In genomic region chr9:114699262-114699661, GRCm38 (mm10) we compare ENCODE assay signal across 16 mouse cellular contexts. TPM values are rescaled to one million over a fixed set of nuclear protein-coding genes. Genes with fewer than 3 reads are reported as not detected.
A peak's percentile ranks its signal among the peaks of the same experiment; 100 is the strongest.
DNase-seq lines count a peak whose midpoint lies in the region; ATAC-seq lines count a peak whose summit lies in the region.
"Had no signal": no experiment of that assay in that cellular context is flagged by ENCODE, and none has a peak within 500 bp of the region (broad histone marks: within the 10 kb centered on the region; RNA-seq: fewer than 3 reads in every experiment).

No protein-coding gene starts in this region.

- intact Hi-C loops in heart, postnatal 36 days (cut with DNase I) = no loop called here
- intact Hi-C loops in heart, postnatal 14 days (cut with DNase I) = no loop called here
- intact Hi-C loops in heart, postnatal 25 days (cut with DNase I) = no loop called here

- DNase-seq in cerebellum, adult 9-10 months = peak; percentile 25
- DNase-seq in heart, adult 18-20 months = peak; percentile 33 to 41
- no peak for DNase-seq in heart, postnatal 36 days
- peak; percentile 16 to 22 for DNase-seq in heart, postnatal 14 days
- no peak for DNase-seq in heart, postnatal 25 days (ENCODE audit: low spot score)
- peak; percentile 39 to 47 for DNase-seq in kidney, postnatal 36 days
- DNase-seq in kidney, adult 11 months = no peak
- DNase-seq: adrenal gland, postnatal 10 days; B cell, adult 2 months; cerebellum, adult 8-10 months; gastrocnemius, postnatal 36 days; kidney, adult 18-20 months had no signal

- no peak for ATAC-seq in cerebellum, adult (ENCODE audit: insufficient number of reproducible peaks, low FRiP score, low TSS enrichment)
- ATAC-seq: CD4-positive, CD25-positive, alpha-beta regulatory T cell, adult 4 months; forebrain, embryonic 15.5 days; hindbrain, postnatal 0 days had no signal

RNA-seq across cellular contexts. Expression of gene Dync1li1, which starts 10.7 kb away (rescaled TPM):
- 10 to 100 TPM; 64.3 to 69.5 TPM for total RNA-seq in heart, adult 18-20 months (2021)
- total RNA-seq in heart, postnatal 36 days (2021) = 10 to 100 TPM; 69.9 to 88.1 TPM
- 10 to 100 TPM; 76.2 to 78.2 TPM for total RNA-seq in heart, postnatal 14 days (2021)
- total RNA-seq in heart, postnatal 25 days (2021) = 10 to 100 TPM; 72.6 to 75.8 TPM

RNA-seq across cellular contexts. Expression of gene Cmtm6, which starts 31.7 kb away (rescaled TPM):
- total RNA-seq in heart, adult 18-20 months (2021) = 10 to 100 TPM; 25.0 to 29.5 TPM
- 10 to 100 TPM; 22.3 to 22.4 TPM for total RNA-seq in heart, postnatal 36 days (2021)
- total RNA-seq in heart, postnatal 14 days (2021) = 10 to 100 TPM; 28.4 to 30.4 TPM
- total RNA-seq in heart, postnatal 25 days (2021) = 10 to 100 TPM; 23.4 to 27.2 TPM

RNA-seq across cellular contexts. Expression of gene Cnot10, which starts 59.3 kb away (rescaled TPM):
- 10 to 100 TPM; 21.2 to 22.5 TPM for total RNA-seq in heart, adult 18-20 months (2021)
- 10 to 100 TPM; 21.2 to 23.0 TPM for total RNA-seq in heart, postnatal 36 days (2021)
- total RNA-seq in heart, postnatal 14 days (2021) = 10 to 100 TPM; 22.5 to 25.5 TPM
- total RNA-seq in heart, postnatal 25 days (2021) = 10 to 100 TPM; 19.7 to 21.8 TPM

Comparison
In these comparisons a context has a peak if more than half of its experiments do, and no peak if none do; other contexts are left out.
1. DNase-seq: peak in cerebellum, adult 9-10 months (single experiment), heart, adult 18-20 months (2 of 2), heart, postnatal 14 days (2 of 2) and kidney, postnatal 36 days (2 of 2); none in heart, postnatal 36 days (0 of 2), heart, postnatal 25 days (single experiment) and kidney, adult 11 months (single experiment).